ENCODE assay signal across 29 mouse cellular contexts in genomic region chr12:5601084-5601654, GRCm38 (mm10).
A peak's percentile ranks its signal among the peaks of the same experiment; 100 is the strongest.
DNase-seq lines count a peak whose midpoint lies in the region; ATAC-seq lines count a peak whose summit lies in the region.
"Had no signal": no experiment of that assay in that cellular context is flagged by ENCODE, and none has a peak within 500 bp of the region (broad histone marks: within the 10 kb centered on the region; RNA-seq: fewer than 3 reads in every experiment).

No protein-coding gene starts in this region.

- H3K9me3 ChIP-seq in hindbrain, embryonic 10.5 days, result no peaks in the 10 kb centered on the region
- H3K9me3 ChIP-seq in hindbrain, embryonic 16.5 days (ENCODE audit: control insufficient read depth, low read length), result no peaks in the 10 kb centered on the region
- no peaks in the 10 kb centered on the region for H3K9me3 ChIP-seq in hindbrain, embryonic 13.5 days
- no peaks in the 10 kb centered on the region for H3K9me3 ChIP-seq in midbrain, embryonic 14.5 days (ENCODE audit: control insufficient read depth, low read length)
- H3K9me3 ChIP-seq in embryonic facial prominence, embryonic 10.5 days, result no peaks in the 10 kb centered on the region
- H3K9me3 ChIP-seq: heart, embryonic 15.5 days; limb, embryonic 10.5 days; limb, embryonic 15.5 days; neural tube, embryonic 13.5 days had no signal

- H3K4me3 ChIP-seq in hindbrain, embryonic 10.5 days, result no peak overlapping the region
- no peak overlapping the region for H3K4me3 ChIP-seq in hindbrain, embryonic 16.5 days (ENCODE audit: low read length)
- no peak overlapping the region for H3K4me3 ChIP-seq in hindbrain, embryonic 13.5 days
- no peak overlapping the region for H3K4me3 ChIP-seq in midbrain, embryonic 14.5 days (replicated peaks; ENCODE audit: low read depth, low read length)
- H3K4me3 ChIP-seq in embryonic facial prominence, embryonic 10.5 days, result no peak overlapping the region
- H3K4me3 ChIP-seq: heart, embryonic 15.5 days; limb, embryonic 10.5 days; limb, embryonic 15.5 days; liver, embryonic 13.5 days; neural tube, embryonic 13.5 days had no signal

- H3K9ac ChIP-seq in hindbrain, embryonic 16.5 days (ENCODE audit: low read depth, low read length), result no peak overlapping the region
- no peak overlapping the region for H3K9ac ChIP-seq in hindbrain, embryonic 13.5 days
- H3K9ac ChIP-seq in midbrain, embryonic 14.5 days (replicated peaks; ENCODE audit: low read length), result no peak overlapping the region
- H3K9ac ChIP-seq: forebrain, postnatal 0 days; heart, embryonic 15.5 days; limb, embryonic 15.5 days; liver, embryonic 13.5 days; neural tube, embryonic 13.5 days had no signal

- peak; percentile 4 for DNase-seq in embryo, embryonic 10 days (ENCODE audit: low spot score)
- DNase-seq in embryo, embryonic 11 days, result no peak
- peak; percentile 3 for DNase-seq in hindbrain, embryonic 10.5 days (ENCODE audit: low spot score)
- peak; percentile 51 for DNase-seq in midbrain, embryonic 14.5 days
- no peak for DNase-seq in embryonic facial prominence, embryonic 10.5 days (ENCODE audit: low spot score)
- DNase-seq in urinary bladder, postnatal 10 days (ENCODE audit: low spot score), result no peak
- DNase-seq: adrenal gland, adult 2 months; adrenal gland, postnatal 36 days; cerebellum, adult 9-10 months; cerebellum, postnatal 36 days; forebrain, postnatal 0 days; kidney, adult 8-10 months; kidney, postnatal 14 days; layer of hippocampus, adult 9-11 months; liver, embryonic 13.5 days; lung, adult 2 months; lung, postnatal 10 days; thymus, adult 2 months; thymus, postnatal 36 days had no signal

- H3K36me3 ChIP-seq in hindbrain, embryonic 10.5 days, result no peaks in the 10 kb centered on the region
- no peaks in the 10 kb centered on the region for H3K36me3 ChIP-seq in hindbrain, embryonic 16.5 days (ENCODE audit: control insufficient read depth, insufficient read depth, low read length)
- H3K36me3 ChIP-seq in hindbrain, embryonic 13.5 days, result no peaks in the 10 kb centered on the region
- H3K36me3 ChIP-seq in midbrain, embryonic 14.5 days (ENCODE audit: control insufficient read depth, insufficient read depth, low read length), result no peaks in the 10 kb centered on the region
- no peaks in the 10 kb centered on the region for H3K36me3 ChIP-seq in embryonic facial prominence, embryonic 10.5 days (replicated peaks)
- H3K36me3 ChIP-seq: heart, embryonic 15.5 days; limb, embryonic 10.5 days; limb, embryonic 15.5 days; liver, embryonic 13.5 days; neural tube, embryonic 13.5 days had no signal

- no peak overlapping the region for H3K4me2 ChIP-seq in hindbrain, embryonic 16.5 days (ENCODE audit: low read length)
- H3K4me2 ChIP-seq in hindbrain, embryonic 13.5 days, result no peak overlapping the region
- H3K4me2 ChIP-seq in midbrain, embryonic 14.5 days (ENCODE audit: low read length), result no peak overlapping the region
- H3K4me2 ChIP-seq: heart, embryonic 15.5 days; limb, embryonic 15.5 days; liver, embryonic 13.5 days; neural tube, embryonic 13.5 days had no signal

- no peak for ATAC-seq in hindbrain, embryonic 16.5 days
- ATAC-seq in hindbrain, embryonic 13.5 days (ENCODE audit: low FRiP score), result peak; percentile 61; the same call in 1 of the 2 replicates
- 0 out of 2 replicates have a peak, but pooled peaks have one; percentile 20 for ATAC-seq in midbrain, embryonic 14.5 days (ENCODE audit: low FRiP score, low TSS enrichment)
- ATAC-seq: activated CD4-positive, CD25-positive, alpha-beta regulatory T cell, adult 4 months; forebrain, postnatal 0 days; intestine, embryonic 16.5 days had no signal

- H3K4me1 ChIP-seq in hindbrain, embryonic 10.5 days (replicated peaks), result peaks cover 6% of the 10 kb centered on the region; the same call in 1 of the 2 replicates
- H3K4me1 ChIP-seq in hindbrain, embryonic 16.5 days (ENCODE audit: control insufficient read depth, insufficient read depth, low read depth, low read length), result no peaks in the 10 kb centered on the region
- H3K4me1 ChIP-seq in hindbrain, embryonic 13.5 days (replicated peaks), result no peaks in the 10 kb centered on the region
- peaks cover 6% of the 10 kb centered on the region; the same call in 1 of the 2 replicates for H3K4me1 ChIP-seq in midbrain, embryonic 14.5 days (ENCODE audit: control insufficient read depth, insufficient read depth, low read length)
- H3K4me1 ChIP-seq in embryonic facial prominence, embryonic 10.5 days, result peaks cover 3% of the 10 kb centered on the region; the same call in 1 of the 2 replicates
- H3K4me1 ChIP-seq: heart, embryonic 15.5 days; limb, embryonic 10.5 days; limb, embryonic 15.5 days; liver, embryonic 13.5 days; neural tube, embryonic 13.5 days had no signal

- 62% methylated on average over 9 of the region's 9 CpGs for whole genome bisulfite sequencing in hindbrain, embryonic 10.5 days
- WGBS in hindbrain, embryonic 16.5 days, result 64% methylated on average over 9 of the region's 9 CpGs
- WGBS in hindbrain, embryonic 13.5 days, result 51% methylated on average over 9 of the region's 9 CpGs
- 28% methylated on average over 9 of the region's 9 CpGs for WGBS in midbrain, embryonic 14.5 days
- WGBS in embryonic facial prominence, embryonic 10.5 days, result 40% methylated on average over 9 of the region's 9 CpGs

- H3K27ac ChIP-seq in hindbrain, embryonic 10.5 days, result no peak overlapping the region
- H3K27ac ChIP-seq in hindbrain, embryonic 16.5 days (ENCODE audit: low read depth, low read length), result no peak overlapping the region
- H3K27ac ChIP-seq in hindbrain, embryonic 13.5 days, result no peak overlapping the region
- H3K27ac ChIP-seq in midbrain, embryonic 14.5 days (replicated peaks; ENCODE audit: low read depth, low read length), result no peak overlapping the region
- no peak overlapping the region; the same call in 1 of the 2 replicates for H3K27ac ChIP-seq in embryonic facial prominence, embryonic 10.5 days (replicated peaks)
- H3K27ac ChIP-seq: heart, embryonic 15.5 days; limb, embryonic 10.5 days; limb, embryonic 15.5 days; liver, embryonic 13.5 days; macrophage; neural tube, embryonic 13.5 days had no signal

- no peaks in the 10 kb centered on the region for H3K27me3 ChIP-seq in hindbrain, embryonic 10.5 days (ENCODE audit: insufficient read depth, poor library complexity, severe bottlenecking)
- H3K27me3 ChIP-seq in hindbrain, embryonic 16.5 days (replicated peaks; ENCODE audit: control insufficient read depth, insufficient read depth, low read length), result no peaks in the 10 kb centered on the region
- no peaks in the 10 kb centered on the region for H3K27me3 ChIP-seq in hindbrain, embryonic 13.5 days
- H3K27me3 ChIP-seq in midbrain, embryonic 14.5 days (ENCODE audit: control insufficient read depth, insufficient read depth, low read length), result no peaks in the 10 kb centered on the region
- no peaks in the 10 kb centered on the region for H3K27me3 ChIP-seq in embryonic facial prominence, embryonic 10.5 days (replicated peaks; ENCODE audit: low read depth, poor library complexity, severe bottlenecking)
- H3K27me3 ChIP-seq: CH12.LX; heart, embryonic 15.5 days; limb, embryonic 15.5 days; liver, embryonic 13.5 days; neural tube, embryonic 13.5 days had no signal

Comparison
In these comparisons a context has a peak if more than half of its experiments do, and no peak if none do; other contexts are left out.
1. DNase-seq: peak in embryo, embryonic 10 days (single experiment), hindbrain, embryonic 10.5 days (single experiment) and midbrain, embryonic 14.5 days (single experiment); none in embryo, embryonic 11 days (single experiment), embryonic facial prominence, embryonic 10.5 days (single experiment) and urinary bladder, postnatal 10 days (single experiment).